Mouse (Mus musculus) forebrain, embryonic 14.5 days (tissue): Measurements from ENCODE around the gene Gemin7. TPM values are rescaled to one million over a fixed set of nuclear protein-coding genes. Genes with fewer than 3 reads are reported as not detected.

ENCODE experiments used
- ATAC-seq: fragments of 200-750 bp; cut with Nextera tagmentation; 2 replicates; pipeline ENCODE4 v1.8.0; 2017; ENCODE audit warnings: mild to moderate bottlenecking, moderate library complexity
- DNase-seq: peaks from one replicate; pipeline ENCODE4 v3.0.0-alpha.2; 2015; ENCODE audit warnings: low spot score
- H3K27ac ChIP-seq: fragments of 300-500 bp; sonication (generic); 2 replicates; pipeline ENCODE4 v1.5.1; 2014; ENCODE audit warnings: low read depth, mild to moderate bottlenecking, control low read depth, low read length, moderate library complexity
- H3K27me3 ChIP-seq: fragments of 300-500 bp; sonication (generic); replicated peaks from 2 replicates; pipeline ENCODE4 v1.6.1; 2014; ENCODE audit warnings: low read length, control low read depth, mixed read lengths; ENCODE audit not compliant: control insufficient read depth, insufficient read depth
- H3K36me3 ChIP-seq: fragments of 300-500 bp; sonication (generic); 2 replicates; pipeline ENCODE4 v1.6.1; 2014; ENCODE audit warnings: low read length, control low read depth; ENCODE audit not compliant: control insufficient read depth, insufficient read depth
- H3K4me1 ChIP-seq: fragments of 300-500 bp; sonication (generic); 2 replicates; pipeline ENCODE4 v1.6.1; 2014; ENCODE audit warnings: antibody characterized with exemption, low read length, control low read depth; ENCODE audit not compliant: control insufficient read depth, insufficient read depth
- H3K4me2 ChIP-seq: fragments of 300-500 bp; sonication (generic); 2 replicates; pipeline ENCODE4 v1.6.1; 2014; ENCODE audit warnings: mild to moderate bottlenecking, control low read depth, low read length
- H3K4me3 ChIP-seq: fragments of 300-500 bp; sonication (generic); 2 replicates; pipeline ENCODE4 v1.5.1; 2014; ENCODE audit warnings: low read depth, low read length, control low read depth
- H3K9ac ChIP-seq: fragments of 300-500 bp; sonication (generic); 2 replicates; pipeline ENCODE4 v1.6.1; 2014; ENCODE audit warnings: mild to moderate bottlenecking, low read length, control low read depth, moderate library complexity
- H3K9me3 ChIP-seq: fragments of 300-500 bp; sonication (generic); replicated peaks from 2 replicates; pipeline ENCODE4 v1.6.1; 2016; ENCODE audit warnings: low read length, control low read depth, mixed read lengths; ENCODE audit not compliant: control insufficient read depth
- WGBS: fragments of 180-500 bp; shearing (Covaris S2); extraction: QIAGEN DNeasy Blood & Tissue Kit; methylation state at CpG from one replicate; pipeline ENCODE4 v1.1.7; 2014; 5-methylcytosine and 5-hydroxymethylcytosine counted together
- polyA plus RNA-seq: library from polyadenylated mRNA; unstranded; fragments of >200 nt; fragmentation: Nextera tagmentation; extraction: Ambion mirVana; gene quantifications from 2 replicates; pipeline ENCODE4 v1.2.1, GENCODE M21; 2014

Gene Gemin7
- polyA plus RNA-seq, 1 experiment from 2014 or later, result 146 TPM

- no peak for ATAC-seq
- Histone ChIP-seq H3K9ac (no peak overlapping the region), H3K27ac (no peak overlapping the region), H3K4me1 (peaks cover 16% of the 10 kb centered on the region), H3K9me3 (no peaks in the 10 kb centered on the region), H3K36me3 (no peaks in the 10 kb centered on the region), H3K4me2 (no peak overlapping the region), H3K27me3 (no peaks in the 10 kb centered on the region), H3K4me3 (no peak overlapping the region)
- DNase-seq, result no peak
- WGBS, result 57% methylated on average over 6 of the region's 6 CpGs
These were observed 33.8 kb downstream of the Gemin7 start for GRCm38 (mm10) chr7:19543584-19543983.

DNA sequence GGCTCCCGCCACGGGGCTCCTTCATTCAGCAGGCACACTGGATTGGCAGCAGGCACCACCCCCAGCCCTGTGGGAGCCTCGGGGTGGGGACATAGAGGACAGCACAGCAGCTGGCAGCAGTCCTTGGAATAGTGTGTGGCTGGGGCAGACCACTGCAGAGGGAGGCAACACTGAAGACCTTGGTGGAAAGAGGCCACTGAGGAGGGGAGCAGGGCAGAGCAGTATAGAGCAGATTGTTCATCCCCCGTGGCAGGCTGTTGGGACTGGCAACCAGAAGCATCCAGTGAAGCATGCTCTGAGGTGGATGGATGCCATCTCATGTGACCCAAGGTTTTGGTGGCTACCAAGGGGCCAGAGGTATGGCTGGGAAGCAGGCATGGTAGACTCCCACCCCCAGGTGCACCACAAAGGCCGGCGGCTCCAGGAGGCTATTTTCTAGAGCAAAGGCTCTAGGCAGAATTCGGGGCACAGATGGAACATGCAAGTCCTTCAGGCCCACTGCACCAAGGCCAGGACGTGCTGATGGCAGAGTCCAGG lies 35.2 kb downstream of the Gemin7 start:
- no peak overlapping the region for H3K9ac ChIP-seq

GRCm38 (mm10) chr7:19541681-19542154 lies 35.7 kb downstream of the Gemin7 start:
- DNase-seq, result no peak
- H3K27me3 ChIP-seq, result no peaks in the 10 kb centered on the region
- no peaks in the 10 kb centered on the region for H3K36me3 ChIP-seq
- ATAC-seq, result no peak; the same call in 1 of the 2 replicates
- no peak overlapping the region for H3K9ac ChIP-seq
- no peak overlapping the region for H3K4me3 ChIP-seq
- peak overlapping the region; percentile 62; the same call in 1 of the 2 replicates for H3K27ac ChIP-seq
- H3K9me3 ChIP-seq, result no peaks in the 10 kb centered on the region
- H3K4me1 ChIP-seq, result peaks cover 16% of the 10 kb centered on the region
- 54% methylated on average over 7 of the region's 7 CpGs for whole genome bisulfite sequencing
- H3K4me2 ChIP-seq, result no peak overlapping the region

More for the DNA sequence above, 35.2 kb downstream of the Gemin7 start:
- 45% methylated on average over 8 of the region's 8 CpGs for WGBS
- DNase-seq, result peak; percentile 86
- Histone ChIP-seq H3K36me3 (no peaks in the 10 kb centered on the region), H3K4me3 (no peak overlapping the region), H3K9me3 (no peaks in the 10 kb centered on the region), H3K4me1 (peaks cover 16% of the 10 kb centered on the region), H3K27ac (peak overlapping the region; percentile 62), H3K27me3 (no peaks in the 10 kb centered on the region), H3K4me2 (no peak overlapping the region)
- ATAC-seq, result peak; percentile 92

- 78% methylated on average over 2 of the region's 2 CpGs for WGBS
- no peaks in the 10 kb centered on the region for H3K36me3 ChIP-seq
- H3K4me3 ChIP-seq, result no peak overlapping the region
- H3K4me2 ChIP-seq, result no peak overlapping the region
- H3K9me3 ChIP-seq, result no peaks in the 10 kb centered on the region
- peak overlapping the region; percentile 62; the same call in 1 of the 2 replicates for H3K27ac ChIP-seq
- no peaks in the 10 kb centered on the region for H3K27me3 ChIP-seq
- no peak overlapping the region for H3K9ac ChIP-seq
- H3K4me1 ChIP-seq, result peaks cover 16% of the 10 kb centered on the region
- DNase-seq (no peak), ATAC-seq (no peak)
These were observed 36.4 kb downstream of the Gemin7 start for GRCm38 (mm10) chr7:19540771-19541566.

DNA sequence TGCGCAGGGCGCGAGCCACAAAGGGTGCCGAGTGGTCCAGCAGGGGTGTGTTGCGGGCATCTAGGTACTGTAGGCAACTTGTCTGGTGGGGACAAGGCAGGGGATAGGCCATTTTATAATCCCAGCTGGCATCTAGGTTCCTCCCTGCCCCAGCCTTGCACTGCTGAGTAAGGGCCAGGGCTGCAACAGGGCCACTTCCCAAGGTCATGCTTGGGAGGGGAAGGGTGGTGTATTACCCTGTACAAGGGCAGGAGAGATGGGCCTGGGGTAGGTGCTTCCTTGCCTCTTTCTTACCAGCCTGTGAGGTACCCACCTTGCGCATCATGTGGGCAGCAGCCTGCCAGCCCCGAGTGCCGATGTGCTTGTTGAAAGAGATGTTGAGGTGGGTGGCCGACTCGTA lies 42.7 kb downstream of the Gemin7 start:
- H3K9ac ChIP-seq, result no peak overlapping the region

GRCm38 (mm10) chr7:19532240-19532639 lies 45.2 kb downstream of the Gemin7 start:
- Histone ChIP-seq H3K27me3 (no peaks in the 10 kb centered on the region), H3K4me1 (no peaks in the 10 kb centered on the region), H3K36me3 (peaks cover 70% of the 10 kb centered on the region), H3K27ac (no peak overlapping the region), H3K9ac (no peak overlapping the region), H3K9me3 (no peaks in the 10 kb centered on the region), H3K4me3 (no peak overlapping the region), H3K4me2 (no peak overlapping the region)
- 88% methylated on average over 14 of the region's 14 CpGs for WGBS
- DNase-seq, result no peak
- ATAC-seq, result no peak

More for the DNA sequence above, 42.7 kb downstream of the Gemin7 start:
- Histone ChIP-seq H3K9me3 (no peaks in the 10 kb centered on the region), H3K4me2 (no peak overlapping the region), H3K27ac (no peak overlapping the region), H3K27me3 (no peaks in the 10 kb centered on the region), H3K4me1 (no peaks in the 10 kb centered on the region), H3K4me3 (no peak overlapping the region), H3K36me3 (peaks cover 59% of the 10 kb centered on the region)
- ATAC-seq (no peak), DNase-seq (no peak)
- 95% methylated on average over 10 of the region's 10 CpGs for whole genome bisulfite sequencing

DNA sequence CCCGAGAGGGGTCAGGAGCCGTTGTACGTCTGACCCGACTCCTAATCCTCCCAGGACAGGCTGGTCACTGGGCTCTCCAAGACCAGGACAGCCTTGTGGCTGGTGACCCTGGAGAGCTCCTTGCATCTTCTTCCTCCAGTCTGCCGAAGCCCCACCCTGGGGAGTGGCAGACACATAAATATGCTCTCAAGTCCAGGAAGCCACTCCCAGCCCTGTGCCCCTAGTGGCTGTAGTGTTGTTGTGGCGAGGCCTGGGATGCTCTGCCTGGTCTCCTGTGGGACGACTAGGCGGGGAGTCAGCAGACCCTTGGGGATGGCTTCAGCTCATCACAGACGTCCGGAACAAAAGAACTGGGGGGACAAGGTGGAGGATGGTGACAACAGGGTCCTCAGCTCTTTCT lies 46.3 kb downstream of the Gemin7 start:
- Histone ChIP-seq H3K27ac (no peak overlapping the region), H3K27me3 (no peaks in the 10 kb centered on the region), H3K36me3 (peaks cover 70% of the 10 kb centered on the region), H3K4me2 (no peak overlapping the region), H3K9ac (no peak overlapping the region), H3K9me3 (no peaks in the 10 kb centered on the region), H3K4me3 (no peak overlapping the region), H3K4me1 (no peaks in the 10 kb centered on the region)
- DNase-seq (no peak), ATAC-seq (no peak)
- 81% methylated on average over 10 of the region's 10 CpGs for WGBS

- DNase-seq (no peak), ATAC-seq (no peak)
- H3K4me3 ChIP-seq, result no peak overlapping the region
- H3K4me1 ChIP-seq, result peaks cover 9% of the 10 kb centered on the region
- peaks cover 53% of the 10 kb centered on the region for H3K27me3 ChIP-seq
- H3K36me3 ChIP-seq, result peaks cover 14% of the 10 kb centered on the region
- no peak overlapping the region for H3K9ac ChIP-seq
- no peak overlapping the region for H3K27ac ChIP-seq
- H3K9me3 ChIP-seq, result no peaks in the 10 kb centered on the region
- no peak overlapping the region for H3K4me2 ChIP-seq
- WGBS, result 64% methylated on average over 2 of the region's 2 CpGs
These were observed 52.3 kb downstream of the Gemin7 start for GRCm38 (mm10) chr7:19525105-19525481.
